Mouse (Mus musculus) lung, postnatal 0 days (tissue): ENCODE data around the gene Smyd5.

Experiments
- CTCF ChIP-seq: IDR thresholded peaks from 2 replicates; pipeline ENCODE4 v1.5.1; 2016; ENCODE audit warnings: antibody characterized with exemption, mild to moderate bottlenecking
- EP300 ChIP-seq: IDR thresholded peaks from 2 replicates; pipeline ENCODE4 v1.6.1; 2016; ENCODE audit warnings: antibody characterized with exemption, mild to moderate bottlenecking, control low read depth

DNA sequence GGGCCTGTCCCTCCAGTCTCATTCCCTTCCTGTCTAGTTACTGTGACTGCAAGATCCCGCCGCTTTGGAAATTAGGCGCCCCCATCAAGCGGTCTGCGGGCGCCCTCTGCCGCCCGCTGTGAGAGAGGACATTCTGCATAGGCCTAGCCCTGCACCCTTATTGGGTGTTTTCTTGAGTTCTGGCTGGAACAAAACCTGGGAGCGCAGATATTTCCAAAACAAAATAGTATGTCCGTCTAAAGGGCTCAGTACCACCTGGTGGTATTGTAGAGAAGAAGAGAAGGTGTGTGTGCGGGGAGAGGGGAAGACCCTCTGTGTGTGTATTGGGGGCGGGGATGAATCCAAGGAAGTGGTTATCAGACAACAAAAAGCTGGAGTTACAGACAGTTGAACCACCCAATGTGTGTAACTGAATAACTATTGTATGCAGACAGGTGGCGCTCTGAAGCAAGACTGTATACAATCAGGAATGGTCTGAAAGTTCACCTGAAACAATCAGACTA is 21.0 kb upstream of the Smyd5 start:
- TF ChIP-seq CTCF (peak; percentile 82), EP300 (no peak)
